Mouse (Mus musculus): Measurements from ENCODE around the gene Nt5dc2. TPM values are rescaled to one million over a fixed set of nuclear protein-coding genes. Genes with fewer than 3 reads are reported as not detected.

Gene Nt5dc2
- total and polyA plus RNA-seq, 2 experiments from 2014 or later = 203 to 236 TPM

- Histone ChIP-seq H3K27ac (no peak overlapping the region), H3K4me3 (ENCODE audit: low read length) (no peak overlapping the region), H3K36me3 (ENCODE audit: insufficient read depth, low read length) (peaks cover 35% of the 10 kb centered on the region), H3K9me3 (ENCODE audit: low read length) (no peaks in the 10 kb centered on the region), H3K4me1 (ENCODE audit: insufficient read depth, low read length) (no peaks in the 10 kb centered on the region), H3K27me3 (ENCODE audit: insufficient read depth, low read length) (no peaks in the 10 kb centered on the region), H3K4me2 (ENCODE audit: low read depth, low read length) (no peak overlapping the region), H3K9ac (replicated peaks; ENCODE audit: low read length) (no peak overlapping the region)
- WGBS = 87% methylated on average over 3 of the region's 3 CpGs
- DNase-seq (ENCODE audit: low spot score) = no peak
- ATAC-seq = no peak
- TF ChIP-seq CTCF (IDR thresholded peaks at IDR 0.05; ENCODE audit: low read depth) = no peak
Observed at GRCm38 (mm10) chr14:31110613-31111012, 20.2 kb upstream of the Nt5dc2 start.

GRCm38 (mm10) chr14:31112187-31112586 is 18.7 kb upstream of the Nt5dc2 start:
- H3K4me2 ChIP-seq (ENCODE audit: low read depth, low read length) = no peak overlapping the region
- TF ChIP-seq CTCF (IDR thresholded peaks at IDR 0.05; ENCODE audit: low read depth) = no peak
- H3K27ac ChIP-seq = no peak overlapping the region
- H3K4me1 ChIP-seq (ENCODE audit: insufficient read depth, low read length) = no peaks in the 10 kb centered on the region
- no peaks in the 10 kb centered on the region for H3K9me3 ChIP-seq (ENCODE audit: low read length)
- no peak for DNase-seq (ENCODE audit: low spot score)
- H3K27me3 ChIP-seq (ENCODE audit: insufficient read depth, low read length) = no peaks in the 10 kb centered on the region
- no peak for ATAC-seq
- WGBS = 82% methylated on average over 5 of the region's 5 CpGs
- no peak overlapping the region for H3K4me3 ChIP-seq (ENCODE audit: low read length)
- H3K9ac ChIP-seq (replicated peaks; ENCODE audit: low read length) = no peak overlapping the region
- peaks cover 30% of the 10 kb centered on the region for H3K36me3 ChIP-seq (ENCODE audit: insufficient read depth, low read length)

GRCm38 (mm10) chr14:31114011-31114410 is 16.8 kb upstream of the Nt5dc2 start:
- peaks cover 38% of the 10 kb centered on the region for H3K36me3 ChIP-seq (ENCODE audit: insufficient read depth, low read length)
- H3K9ac ChIP-seq (replicated peaks; ENCODE audit: low read length) = no peak overlapping the region
- no peak overlapping the region for H3K4me3 ChIP-seq (ENCODE audit: low read length)
- H3K27ac ChIP-seq = no peak overlapping the region
- H3K9me3 ChIP-seq (ENCODE audit: low read length) = no peaks in the 10 kb centered on the region
- no peak for ATAC-seq
- H3K27me3 ChIP-seq (ENCODE audit: insufficient read depth, low read length) = no peaks in the 10 kb centered on the region
- whole genome bisulfite sequencing = 86% methylated on average over 3 of the region's 3 CpGs
- H3K4me1 ChIP-seq (ENCODE audit: insufficient read depth, low read length) = no peaks in the 10 kb centered on the region
- no peak for TF ChIP-seq CTCF (IDR thresholded peaks at IDR 0.05; ENCODE audit: low read depth)
- DNase-seq (ENCODE audit: low spot score) = no peak
- no peak overlapping the region for H3K4me2 ChIP-seq (ENCODE audit: low read depth, low read length)

DNA sequence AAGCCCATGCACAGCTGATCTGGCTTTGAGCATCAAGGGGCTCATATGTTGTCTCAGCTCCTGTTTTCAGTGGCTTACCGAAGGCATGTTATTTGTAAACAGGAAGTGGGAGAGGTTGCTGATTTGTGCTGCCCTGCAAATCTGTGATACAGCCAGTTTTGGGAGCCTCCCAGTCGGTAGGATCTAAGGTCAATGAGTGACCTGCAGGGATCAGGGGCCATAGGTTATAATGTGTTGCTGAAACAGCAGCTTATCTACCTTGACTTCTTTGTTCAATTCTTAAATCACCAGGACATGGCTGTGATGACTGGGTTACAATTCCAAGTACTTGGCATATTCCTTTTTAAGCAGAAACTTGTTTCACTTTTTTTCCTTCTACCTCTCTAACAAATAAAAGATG is 15.3 kb upstream of the Nt5dc2 start:
- no peak for TF ChIP-seq CTCF (IDR thresholded peaks at IDR 0.05; ENCODE audit: low read depth)

DNA sequence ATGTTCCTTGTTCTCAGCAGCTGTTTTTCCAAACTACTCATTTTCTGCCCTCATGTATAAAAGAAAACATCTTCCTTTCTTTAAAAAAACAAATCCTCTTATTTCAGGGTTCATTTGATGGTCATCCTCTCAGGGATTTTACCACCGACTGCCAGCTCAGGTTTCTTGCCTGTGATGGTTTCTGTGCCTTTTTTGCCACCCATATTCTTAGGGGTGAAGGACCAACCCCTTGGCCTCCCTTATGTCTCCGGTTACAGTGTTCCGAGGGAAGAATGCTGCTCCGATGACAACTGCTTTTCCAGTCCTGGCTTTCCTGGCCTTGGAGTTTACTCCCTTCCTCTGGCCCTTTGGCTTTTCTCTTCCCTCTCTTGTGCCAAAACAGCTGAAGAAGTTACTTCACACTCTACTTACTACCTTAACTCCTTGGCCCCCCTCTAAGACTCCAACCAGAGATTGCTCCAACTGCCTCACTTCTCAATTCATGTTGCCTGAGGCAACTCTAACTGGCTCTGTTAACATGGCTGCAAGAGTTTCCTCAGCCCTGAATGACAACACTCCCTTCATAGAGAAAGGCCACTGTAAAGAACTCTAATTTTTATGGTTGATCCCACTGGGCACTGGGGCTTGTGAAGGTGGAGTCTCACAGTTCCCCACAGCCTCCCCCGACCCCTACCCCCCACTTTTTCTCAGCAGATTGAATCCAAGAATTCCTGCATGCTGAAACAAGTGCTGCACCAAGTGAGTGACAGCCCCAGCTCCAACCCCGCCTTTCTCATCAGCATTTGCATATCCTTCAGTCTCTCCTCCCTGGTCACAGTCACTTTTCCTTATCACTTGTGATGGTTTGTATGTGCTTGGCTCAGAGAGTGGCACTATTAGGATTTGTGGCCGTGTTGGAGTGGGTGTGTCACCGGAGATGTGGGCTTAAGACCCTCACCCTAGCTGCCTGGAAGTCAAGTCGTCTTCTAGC is 5.5 kb upstream of the Nt5dc2 start:
- Histone ChIP-seq H3K27ac (0 out of 2 replicates have a peak overlapping the region, but pooled peaks have one; percentile 26), H3K36me3 (ENCODE audit: insufficient read depth, low read length) (no peaks in the 10 kb centered on the region), H3K9me3 (ENCODE audit: low read length) (no peaks in the 10 kb centered on the region), H3K4me1 (ENCODE audit: insufficient read depth, low read length) (peaks cover 15% of the 10 kb centered on the region), H3K4me3 (ENCODE audit: low read length) (no peak overlapping the region), H3K27me3 (ENCODE audit: insufficient read depth, low read length) (no peaks in the 10 kb centered on the region), H3K9ac (replicated peaks; ENCODE audit: low read length) (no peak overlapping the region), H3K4me2 (ENCODE audit: low read depth, low read length) (no peak overlapping the region)
- ATAC-seq = no peak
- TF ChIP-seq CTCF (IDR thresholded peaks at IDR 0.05; ENCODE audit: low read depth) = no peak
- 74% methylated on average over 9 of the region's 9 CpGs for WGBS
- no peak for DNase-seq (ENCODE audit: low spot score)

More for the DNA sequence above, 15.3 kb upstream of the Nt5dc2 start:
- DNase-seq (ENCODE audit: low spot score) (no peak), ATAC-seq (no peak)
- Histone ChIP-seq H3K36me3 (ENCODE audit: insufficient read depth, low read length) (peaks cover 32% of the 10 kb centered on the region), H3K9ac (replicated peaks; ENCODE audit: low read length) (no peak overlapping the region), H3K4me2 (ENCODE audit: low read depth, low read length) (no peak overlapping the region), H3K9me3 (ENCODE audit: low read length) (no peaks in the 10 kb centered on the region), H3K27ac (no peak overlapping the region), H3K4me1 (ENCODE audit: insufficient read depth, low read length) (no peaks in the 10 kb centered on the region), H3K27me3 (ENCODE audit: insufficient read depth, low read length) (no peaks in the 10 kb centered on the region), H3K4me3 (ENCODE audit: low read length) (no peak overlapping the region)
- WGBS = 76% methylated on average over 2 of the region's 2 CpGs

DNA sequence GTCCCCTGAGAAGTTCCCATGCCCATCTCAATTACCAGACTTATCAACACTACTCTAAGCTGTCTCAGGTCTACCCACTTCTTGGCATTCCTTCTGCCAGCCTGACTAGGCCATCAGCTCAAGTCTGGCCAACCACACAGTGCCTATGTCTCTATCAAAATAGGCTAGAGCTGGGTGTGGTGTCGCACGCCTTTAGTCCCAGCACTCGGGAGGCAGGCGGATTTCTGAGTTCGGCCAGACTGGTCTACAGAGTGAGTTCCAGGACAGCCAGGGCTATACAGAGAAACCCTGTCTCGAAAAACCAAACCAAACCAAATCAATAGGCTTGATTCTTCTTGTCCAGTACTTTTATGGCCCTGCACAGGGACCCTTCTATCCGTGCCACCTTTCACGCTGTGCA is 4.0 kb upstream of the Nt5dc2 start:
- H3K36me3 ChIP-seq (ENCODE audit: insufficient read depth, low read length) = no peaks in the 10 kb centered on the region
- WGBS = 93% methylated on average over 8 of the region's 8 CpGs
- ATAC-seq (no peak), DNase-seq (ENCODE audit: low spot score) (no peak)
- H3K4me2 ChIP-seq (ENCODE audit: low read depth, low read length) = no peak overlapping the region
- no peaks in the 10 kb centered on the region for H3K9me3 ChIP-seq (ENCODE audit: low read length)
- H3K9ac ChIP-seq (replicated peaks; ENCODE audit: low read length) = no peak overlapping the region
- no peaks in the 10 kb centered on the region for H3K27me3 ChIP-seq (ENCODE audit: insufficient read depth, low read length)
- no peak overlapping the region for H3K27ac ChIP-seq
- peaks cover 17% of the 10 kb centered on the region for H3K4me1 ChIP-seq (ENCODE audit: insufficient read depth, low read length)
- H3K4me3 ChIP-seq (ENCODE audit: low read length) = no peak overlapping the region
- TF ChIP-seq CTCF (IDR thresholded peaks at IDR 0.05; ENCODE audit: low read depth) = no peak
